Mouse (Mus musculus) heart, embryonic 10.5 days (tissue): ENCODE measurements around the gene Trhde. TPM values are rescaled to one million over a fixed set of nuclear protein-coding genes. Genes with fewer than 3 reads are reported as not detected.

ENCODE experiments used
- DNase-seq: peaks from one replicate; pipeline ENCODE4 v3.0.0-alpha.2; 2017; ENCODE audit warnings: low spot score
- H3K27ac ChIP-seq: fragments of 300-500 bp; sonication (generic); 2 replicates; pipeline ENCODE4 v1.5.1; 2016; ENCODE audit warnings: mild to moderate bottlenecking
- H3K27me3 ChIP-seq: fragments of 300-500 bp; sonication (generic); 2 replicates; pipeline ENCODE4 v1.6.1; 2016; ENCODE audit warnings: mild to moderate bottlenecking; ENCODE audit not compliant: poor library complexity, insufficient read depth, severe bottlenecking
- H3K36me3 ChIP-seq: fragments of 300-500 bp; sonication (generic); 2 replicates; pipeline ENCODE4 v1.6.1; 2016; ENCODE audit warnings: mild to moderate bottlenecking, moderate library complexity
- H3K4me1 ChIP-seq: fragments of 300-500 bp; sonication (generic); 2 replicates; pipeline ENCODE4 v1.6.1; 2016; ENCODE audit warnings: mild to moderate bottlenecking
- H3K4me3 ChIP-seq: fragments of 300-500 bp; sonication (generic); 2 replicates; pipeline ENCODE4 v1.5.1; 2016; ENCODE audit warnings: mild to moderate bottlenecking, moderate library complexity
- H3K9me3 ChIP-seq: fragments of 300-500 bp; sonication (generic); 2 replicates; pipeline ENCODE4 v1.6.1; 2016; ENCODE audit warnings: mild to moderate bottlenecking, moderate library complexity
- WGBS: fragments of 180-500 bp; shearing (Covaris S2); methylation state at CpG from one replicate; pipeline ENCODE4 v1.1.7; 2016; 5-methylcytosine and 5-hydroxymethylcytosine counted together
- polyA plus RNA-seq: library from polyadenylated mRNA; unstranded; fragments of >200 nt; fragmentation: Nextera tagmentation; extraction: Ambion mirVana; gene quantifications from 2 replicates; pipeline ENCODE4 v1.2.1, GENCODE M21; 2016

Gene Trhde
- polyA plus RNA-seq, 1 experiment from 2014 or later, result not detected

- no peaks in the 10 kb centered on the region for H3K36me3 ChIP-seq
- H3K27ac ChIP-seq, result no peak overlapping the region
- H3K4me3 ChIP-seq, result no peak overlapping the region
- H3K4me1 ChIP-seq, result no peaks in the 10 kb centered on the region
- 71% methylated on average over 6 of the region's 6 CpGs for WGBS
- H3K9me3 ChIP-seq, result no peaks in the 10 kb centered on the region
- H3K27me3 ChIP-seq, result no peaks in the 10 kb centered on the region
- DNase-seq, result no peak
These were observed 130.2 kb downstream of the Trhde start for GRCm38 (mm10) chr10:114671791-114672415.

GRCm38 (mm10) chr10:114593046-114593445 is 209.1 kb downstream of the Trhde start:
- no peak for DNase-seq
- Histone ChIP-seq H3K36me3 (no peaks in the 10 kb centered on the region), H3K4me3 (no peak overlapping the region), H3K4me1 (no peaks in the 10 kb centered on the region), H3K9me3 (no peaks in the 10 kb centered on the region), H3K27ac (no peak overlapping the region), H3K27me3 (no peaks in the 10 kb centered on the region)
- 86% methylated on average over 3 of the region's 3 CpGs for WGBS

- DNase-seq, result no peak
- H3K27me3 ChIP-seq, result no peaks in the 10 kb centered on the region
These were observed 223.2 kb downstream of the Trhde start for GRCm38 (mm10) chr10:114578926-114579325.

GRCm38 (mm10) chr10:114567891-114568290 is 234.2 kb downstream of the Trhde start:
- 81% methylated on average over 1 of the region's 1 CpGs for WGBS

More at GRCm38 (mm10) chr10:114578926-114579325, 223.2 kb downstream of the Trhde start:
- WGBS, result 86% methylated on average over 2 of the region's 2 CpGs
- Histone ChIP-seq H3K4me1 (no peaks in the 10 kb centered on the region), H3K9me3 (no peaks in the 10 kb centered on the region), H3K36me3 (no peaks in the 10 kb centered on the region), H3K27ac (no peak overlapping the region), H3K4me3 (no peak overlapping the region)

GRCm38 (mm10) chr10:114509186-114509585 is 292.9 kb downstream of the Trhde start:
- Histone ChIP-seq H3K9me3 (no peaks in the 10 kb centered on the region), H3K27ac (no peak overlapping the region), H3K4me1 (no peaks in the 10 kb centered on the region), H3K4me3 (no peak overlapping the region), H3K27me3 (no peaks in the 10 kb centered on the region), H3K36me3 (no peaks in the 10 kb centered on the region)
- DNase-seq, result no peak
- WGBS, result 79% methylated on average over 1 of the region's 1 CpGs

More at GRCm38 (mm10) chr10:114567891-114568290, 234.2 kb downstream of the Trhde start:
- no peaks in the 10 kb centered on the region for H3K9me3 ChIP-seq
- H3K4me1 ChIP-seq, result no peaks in the 10 kb centered on the region
- no peak overlapping the region for H3K27ac ChIP-seq
- H3K36me3 ChIP-seq, result no peaks in the 10 kb centered on the region
- H3K27me3 ChIP-seq, result no peaks in the 10 kb centered on the region
- H3K4me3 ChIP-seq, result no peak overlapping the region
- DNase-seq, result no peak

- H3K4me3 ChIP-seq, result no peak overlapping the region
- WGBS, result 86% methylated on average over 4 of the region's 4 CpGs
- no peaks in the 10 kb centered on the region for H3K4me1 ChIP-seq
- no peak for DNase-seq
- H3K27me3 ChIP-seq, result no peaks in the 10 kb centered on the region
- no peaks in the 10 kb centered on the region for H3K36me3 ChIP-seq
- H3K27ac ChIP-seq, result no peak overlapping the region
- H3K9me3 ChIP-seq, result no peaks in the 10 kb centered on the region
These were observed 313.3 kb downstream of the Trhde start for GRCm38 (mm10) chr10:114488806-114489205.

GRCm38 (mm10) chr10:114455591-114455990 is 346.5 kb downstream of the Trhde start:
- Histone ChIP-seq H3K4me3 (no peak overlapping the region), H3K27me3 (no peaks in the 10 kb centered on the region), H3K9me3 (no peaks in the 10 kb centered on the region), H3K36me3 (no peaks in the 10 kb centered on the region), H3K4me1 (no peaks in the 10 kb centered on the region), H3K27ac (no peak overlapping the region)
- DNase-seq, result no peak
- 72% methylated on average over 3 of the region's 3 CpGs for WGBS

- H3K27ac ChIP-seq, result no peak overlapping the region
- no peaks in the 10 kb centered on the region for H3K9me3 ChIP-seq
- no peaks in the 10 kb centered on the region for H3K27me3 ChIP-seq
- no peak overlapping the region for H3K4me3 ChIP-seq
- H3K4me1 ChIP-seq, result no peaks in the 10 kb centered on the region
- no peak for DNase-seq
- 79% methylated on average over 6 of the region's 6 CpGs for WGBS
- no peaks in the 10 kb centered on the region for H3K36me3 ChIP-seq
These were observed 354.0 kb downstream of the Trhde start for GRCm38 (mm10) chr10:114448116-114448515.

GRCm38 (mm10) chr10:114418956-114419530 is 383.1 kb downstream of the Trhde start:
- no peak overlapping the region for H3K27ac ChIP-seq
- H3K9me3 ChIP-seq, result no peaks in the 10 kb centered on the region
- no peak overlapping the region for H3K4me3 ChIP-seq
- no peak for DNase-seq
- WGBS, result 68% methylated on average over 3 of the region's 3 CpGs
- no peaks in the 10 kb centered on the region for H3K36me3 ChIP-seq
- H3K27me3 ChIP-seq, result no peaks in the 10 kb centered on the region
- no peaks in the 10 kb centered on the region for H3K4me1 ChIP-seq

GRCm38 (mm10) chr10:114415717-114416116 is 386.4 kb downstream of the Trhde start:
- H3K4me3 ChIP-seq, result no peak overlapping the region
- no peaks in the 10 kb centered on the region for H3K9me3 ChIP-seq
- no peaks in the 10 kb centered on the region for H3K27me3 ChIP-seq
- 79% methylated on average over 2 of the region's 2 CpGs for WGBS
- H3K36me3 ChIP-seq, result no peaks in the 10 kb centered on the region
- no peak overlapping the region for H3K27ac ChIP-seq
- no peak for DNase-seq
- no peaks in the 10 kb centered on the region for H3K4me1 ChIP-seq

GRCm38 (mm10) chr10:114405260-114405659 is 396.8 kb downstream of the Trhde start:
- 63% methylated on average over 7 of the region's 7 CpGs for WGBS

GRCm38 (mm10) chr10:114403795-114404194 is 398.3 kb downstream of the Trhde start:
- 63% methylated on average over 2 of the region's 2 CpGs for WGBS
- no peak for DNase-seq
- Histone ChIP-seq H3K36me3 (no peaks in the 10 kb centered on the region), H3K4me1 (no peaks in the 10 kb centered on the region), H3K4me3 (no peak overlapping the region), H3K9me3 (no peaks in the 10 kb centered on the region), H3K27me3 (no peaks in the 10 kb centered on the region), H3K27ac (no peak overlapping the region)

More at GRCm38 (mm10) chr10:114405260-114405659, 396.8 kb downstream of the Trhde start:
- Histone ChIP-seq H3K4me1 (no peaks in the 10 kb centered on the region), H3K9me3 (no peaks in the 10 kb centered on the region), H3K27ac (no peak overlapping the region), H3K4me3 (no peak overlapping the region), H3K36me3 (no peaks in the 10 kb centered on the region), H3K27me3 (no peaks in the 10 kb centered on the region)
- no peak for DNase-seq

- Histone ChIP-seq H3K9me3 (no peaks in the 10 kb centered on the region), H3K4me3 (no peak overlapping the region), H3K36me3 (no peaks in the 10 kb centered on the region), H3K27ac (no peak overlapping the region), H3K27me3 (no peaks in the 10 kb centered on the region), H3K4me1 (no peaks in the 10 kb centered on the region)
- 76% methylated on average over 3 of the region's 3 CpGs for WGBS
- no peak for DNase-seq
These were observed 431.3 kb downstream of the Trhde start for GRCm38 (mm10) chr10:114370804-114371203.
